Mouse (Mus musculus) lung, postnatal 4 days (tissue): ENCODE measurements around the gene Mul1.
"Not testable (repeated sequence)": the region's sequence is repeated elsewhere in the genome, so short reads cannot be mapped to it uniquely, and the experiment has no call there.

Source experiments
- DNase-seq, 2 experiments: peaks; one replicate each; pipeline ENCODE4 v3.0.0; 2021

Mul1 gene

DNA sequence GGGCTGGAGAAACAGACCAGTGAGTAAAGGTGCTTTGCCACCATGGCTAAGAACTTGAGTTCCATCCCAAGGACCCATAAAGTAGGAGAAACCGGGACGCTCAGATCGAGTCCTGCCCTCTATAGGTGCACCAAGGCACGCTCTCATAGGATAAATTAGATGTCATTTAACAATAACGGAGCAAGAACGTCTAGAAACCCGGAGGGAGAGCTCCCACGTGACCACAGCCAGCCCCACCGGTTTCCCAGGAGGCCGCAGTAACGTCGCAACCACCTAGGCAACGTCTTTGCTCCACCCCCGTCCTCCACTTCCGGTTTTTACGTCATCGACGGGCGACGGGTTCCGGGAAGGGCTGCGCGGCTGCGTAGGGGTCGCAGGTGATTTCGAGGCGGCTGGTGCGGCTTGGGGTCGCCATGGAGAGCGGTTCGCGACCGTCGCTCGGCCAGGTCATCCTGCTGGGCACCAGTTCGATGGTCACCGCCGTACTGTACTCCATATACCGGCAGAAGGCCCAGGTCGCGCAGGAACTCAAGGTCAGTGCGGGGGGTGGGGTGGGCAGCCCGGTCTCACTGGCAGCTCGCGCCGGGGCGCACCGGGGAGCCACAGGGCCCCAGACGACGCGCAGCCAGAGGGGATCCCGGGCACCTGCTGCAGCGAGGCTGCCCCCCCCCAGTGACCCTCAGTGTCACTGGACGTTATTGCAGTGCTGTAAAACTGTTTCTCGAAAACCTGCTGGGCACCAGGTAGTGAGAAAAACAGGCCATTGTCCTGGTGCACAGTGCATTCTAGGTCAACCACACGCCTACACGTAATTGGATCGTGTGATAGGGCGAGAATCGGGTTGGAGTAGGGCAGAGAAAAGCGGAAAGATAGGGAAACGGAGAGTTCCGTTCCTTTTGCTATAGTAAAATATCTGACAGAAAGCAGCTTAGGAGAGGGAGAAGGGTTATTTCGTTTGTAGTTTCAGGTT, at the start of gene Mul1:
Gene Mul1, plus strand, starts transcription at position 325 of the 970 bp plus-strand sequence.
- DNase-seq = peak; percentile 96 to 97

DNA sequence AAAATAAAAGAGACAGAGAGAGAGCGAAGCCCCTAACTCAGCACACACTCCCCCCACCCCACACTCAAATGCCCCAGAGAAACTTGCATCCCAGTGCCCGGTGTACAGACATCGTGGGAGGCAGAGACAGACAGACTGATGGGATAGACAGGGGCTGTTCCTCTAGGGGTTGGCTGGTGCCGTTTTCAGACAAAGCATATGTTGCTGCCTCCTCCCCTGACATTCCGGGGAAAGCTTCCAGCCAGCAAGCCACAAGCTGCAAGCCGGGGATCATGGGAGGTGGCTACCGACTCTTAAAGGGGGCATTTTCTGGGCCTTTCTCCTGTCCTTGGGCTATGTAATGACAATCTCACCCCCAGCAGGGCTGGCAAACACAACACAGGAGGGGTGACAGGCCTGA, 40.8 kb upstream of the Mul1 start:
- no peak for DNase-seq

DNA sequence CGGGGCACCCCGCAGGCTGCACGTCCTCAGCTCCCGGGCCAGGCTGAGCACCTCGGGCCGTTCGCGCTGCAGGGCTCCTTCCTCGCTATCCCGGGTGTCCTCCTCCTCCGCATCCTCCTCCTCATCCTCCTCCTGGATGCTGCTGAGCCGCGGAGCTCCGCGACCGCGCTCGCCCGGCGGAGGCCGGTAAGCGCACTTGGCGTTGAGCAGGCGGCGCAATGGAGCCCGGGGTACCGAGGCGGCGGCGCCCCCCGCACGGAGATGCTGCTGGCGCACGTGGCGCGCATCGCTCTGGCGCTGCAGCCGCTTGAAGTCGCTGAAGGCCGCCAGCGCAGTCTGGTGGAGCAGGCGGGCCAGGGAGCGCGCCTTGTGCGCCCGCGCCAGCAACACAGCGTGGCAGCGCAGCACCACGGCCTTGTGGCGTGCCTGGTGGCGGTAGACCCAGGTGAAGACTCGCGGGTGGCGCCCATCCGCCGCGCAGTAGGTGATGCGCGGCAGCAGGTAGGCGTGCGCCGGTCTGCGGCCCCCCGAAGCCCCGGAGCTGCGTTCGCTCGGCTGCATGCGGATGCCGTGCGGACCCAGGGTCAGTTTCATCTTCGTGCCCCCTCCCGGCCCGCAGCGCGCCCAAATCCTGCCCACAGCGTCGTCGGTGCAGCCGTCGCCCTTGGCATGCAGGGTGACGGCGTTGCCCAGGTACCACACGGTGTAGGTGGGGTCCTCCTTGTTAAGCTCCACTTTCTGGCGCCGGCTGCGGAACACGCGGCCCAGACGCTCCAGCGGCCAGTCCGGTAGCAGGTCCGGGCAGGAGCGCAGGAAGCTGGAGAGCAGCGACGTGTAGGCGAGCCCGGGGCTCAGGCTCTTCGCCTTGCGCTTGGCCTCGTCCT, 39.1 kb upstream of the Mul1 start:
- no peak for DNase-seq

DNA sequence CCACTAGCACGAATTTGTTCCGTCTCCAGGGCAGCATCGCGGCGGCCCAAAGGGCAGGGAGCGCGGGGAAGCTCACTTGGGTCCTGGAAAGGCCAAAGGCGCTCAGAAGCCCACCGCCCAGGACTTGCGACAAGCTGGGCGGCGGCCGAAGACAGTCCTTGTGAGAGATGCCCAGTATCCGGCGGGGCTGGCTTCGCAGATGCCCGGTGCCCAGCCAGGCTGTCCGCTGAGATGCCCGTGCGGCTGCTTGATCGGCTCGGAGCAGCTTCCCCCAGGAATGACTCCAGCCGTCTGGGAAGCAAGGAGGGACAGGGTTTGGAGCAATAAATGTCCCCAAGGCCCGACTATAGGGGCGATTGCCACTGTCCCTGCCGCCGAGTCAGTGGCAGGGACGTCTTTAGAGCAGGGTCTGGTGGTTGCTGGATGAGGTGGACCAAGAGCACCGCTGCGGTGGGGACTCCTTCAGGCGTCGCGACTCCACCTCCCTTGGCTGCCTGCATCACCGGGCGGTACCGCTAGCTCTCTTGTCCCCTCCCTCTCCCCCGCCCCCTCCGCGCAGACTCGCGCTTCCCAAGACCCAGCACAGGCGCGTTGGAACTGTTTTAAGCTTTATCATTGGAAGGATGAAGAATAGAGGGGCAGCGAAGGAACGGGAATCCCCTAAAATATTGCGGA, 38.4 kb upstream of the Mul1 start, which contains the start of gene Fam43b:
Gene Fam43b, minus strand, starts transcription at position 558 of the 675 bp plus-strand sequence.
- peak in 1 of 2 experiments; percentile 28 for DNase-seq

DNA sequence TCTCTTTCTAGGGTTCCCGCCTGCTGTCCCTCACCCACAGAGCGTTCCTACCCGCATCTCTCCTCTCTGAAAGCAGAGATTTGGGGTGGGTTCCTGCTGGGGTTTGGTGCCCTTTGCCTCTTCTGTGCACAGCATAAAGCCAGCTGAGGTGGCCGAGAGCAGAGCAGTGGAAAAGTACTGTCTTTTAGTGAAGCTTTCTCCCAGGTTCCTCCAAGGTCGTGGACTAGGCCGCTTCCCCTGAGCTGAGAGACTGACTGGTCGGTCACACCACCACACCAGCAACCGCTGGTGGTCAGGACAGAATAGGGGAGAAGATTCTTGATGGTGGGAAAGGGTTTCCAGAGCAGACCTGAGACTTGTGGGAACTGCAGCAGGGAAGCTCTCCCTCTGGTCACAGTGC, 37.8 kb upstream of the Mul1 start:
- DNase-seq = no peak

DNA sequence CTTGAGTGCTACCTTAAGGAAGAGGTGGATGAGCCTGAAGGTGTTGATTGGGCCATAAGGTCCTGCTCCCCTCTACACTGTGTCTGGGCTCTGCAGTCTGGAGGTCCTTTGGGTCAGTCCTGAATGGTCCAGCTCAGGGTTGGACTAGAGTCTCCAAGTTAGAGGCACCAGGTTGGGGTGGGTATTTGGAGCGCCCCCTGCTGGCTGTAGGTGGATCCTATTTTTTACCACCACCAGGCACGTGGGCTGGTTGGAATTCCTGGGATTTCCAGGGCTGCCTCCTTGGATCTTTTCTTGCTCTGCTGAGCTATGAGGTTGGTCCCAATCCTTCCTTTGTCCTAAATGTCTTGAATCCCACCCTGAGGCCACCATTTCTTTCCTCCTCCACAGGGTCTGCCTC, 29.7 kb upstream of the Mul1 start:
- DNase-seq = peak in 1 of 2 experiments; percentile 46

DNA sequence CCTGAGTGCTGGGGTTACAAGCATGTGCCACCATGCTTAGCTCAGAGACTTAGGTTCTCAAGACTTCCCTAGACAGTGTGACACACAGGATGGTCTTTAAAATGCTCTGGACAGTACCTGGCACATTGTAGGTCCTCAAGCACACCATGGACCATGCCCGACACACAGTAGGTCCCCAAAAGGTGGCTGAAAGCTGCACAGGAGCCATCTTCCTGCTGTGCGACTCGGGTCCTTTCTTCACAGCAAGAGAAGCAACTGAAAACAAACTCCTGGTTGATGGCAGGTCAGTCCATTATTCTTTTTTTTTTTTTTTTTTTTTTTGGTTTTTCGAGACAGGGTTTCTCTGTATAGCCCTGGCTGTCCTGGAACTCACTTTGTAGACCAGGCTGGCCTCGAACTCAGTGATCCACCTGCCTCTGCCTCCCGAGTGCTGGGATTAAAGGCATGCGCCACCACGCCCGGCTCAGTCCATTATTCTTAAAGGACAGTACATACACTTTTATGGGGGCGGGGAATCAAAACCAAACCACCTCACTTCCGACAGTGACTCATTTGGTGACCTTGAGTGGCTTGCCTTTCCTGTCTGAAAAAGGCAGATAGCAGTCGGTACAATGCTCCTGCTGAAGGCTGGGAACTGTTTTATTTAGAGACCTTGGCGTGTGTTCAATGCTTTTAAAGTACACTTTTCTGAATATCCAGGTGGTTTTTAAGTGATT, 26.8 kb upstream of the Mul1 start:
- no peak for DNase-seq

DNA sequence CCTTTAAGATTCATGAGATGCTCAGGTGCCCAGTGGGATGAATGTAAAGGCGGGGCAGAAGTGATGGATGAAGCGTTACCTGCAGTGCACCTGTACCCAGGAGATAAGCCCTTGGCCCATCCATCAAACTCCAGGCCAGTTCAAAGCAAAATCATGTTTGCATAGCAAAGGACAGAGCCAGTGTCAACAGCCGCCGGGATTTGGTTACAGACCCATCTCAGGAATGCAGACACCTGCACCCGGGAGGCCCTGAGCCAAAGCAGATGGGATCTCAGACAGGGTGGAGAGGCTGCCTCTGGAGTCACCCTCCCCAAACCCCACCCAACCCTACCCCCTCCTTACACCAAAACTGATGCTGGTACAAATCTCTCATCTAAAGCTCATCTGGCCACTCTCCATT, 23.5 kb upstream of the Mul1 start:
- DNase-seq = no peak

DNA sequence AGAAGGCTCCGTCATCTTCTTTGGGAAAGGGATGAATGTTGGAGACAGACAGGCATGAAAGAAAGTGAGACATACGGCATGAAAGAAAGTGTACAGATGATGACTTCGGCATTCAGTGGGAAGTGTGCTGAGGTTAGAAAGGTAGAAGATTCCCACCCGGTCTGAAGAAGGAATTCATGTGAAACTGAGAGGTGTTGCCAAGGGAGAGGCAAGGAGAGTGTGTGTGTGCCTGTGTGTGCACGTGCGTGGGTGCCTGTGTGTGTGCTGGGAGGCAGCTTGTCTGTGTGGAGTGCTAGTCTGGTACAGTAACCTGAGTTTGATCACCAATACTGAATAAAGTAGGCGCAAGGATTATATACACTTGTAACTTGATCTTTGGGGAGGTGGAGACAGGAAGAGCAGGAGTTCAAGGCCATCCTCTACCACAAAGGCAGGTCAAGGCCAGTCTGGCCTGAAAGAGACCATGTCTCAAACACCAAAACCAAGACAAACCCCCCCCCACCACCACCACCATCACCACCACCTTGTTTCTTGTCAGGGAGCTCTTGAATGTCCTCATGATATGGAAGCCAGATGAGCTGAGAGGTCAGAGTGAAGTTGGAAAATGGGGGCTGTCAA, 22.9 kb upstream of the Mul1 start:
- no peak for DNase-seq

DNA sequence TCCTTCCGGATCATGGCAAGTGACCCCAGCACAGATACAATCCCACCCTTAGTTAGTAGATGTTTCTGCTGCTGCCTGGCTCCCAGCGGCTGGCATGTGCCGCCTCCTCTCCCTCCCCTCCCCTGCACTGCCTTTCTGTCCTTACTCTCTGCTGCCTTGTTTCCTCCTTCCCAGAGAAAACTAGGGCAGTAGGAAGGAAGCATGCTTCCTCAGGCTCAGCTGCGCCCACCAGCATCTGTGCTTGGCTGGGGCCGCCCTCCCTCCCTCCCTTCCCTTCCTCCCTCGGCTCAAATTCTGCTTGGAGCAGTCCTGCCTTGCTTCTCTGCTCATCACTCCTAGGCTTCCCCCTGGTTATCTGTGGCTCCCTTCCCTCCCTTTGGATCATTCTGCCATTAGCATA, 19.7 kb upstream of the Mul1 start:
- peak in 1 of 2 experiments; percentile 22 for DNase-seq

DNA sequence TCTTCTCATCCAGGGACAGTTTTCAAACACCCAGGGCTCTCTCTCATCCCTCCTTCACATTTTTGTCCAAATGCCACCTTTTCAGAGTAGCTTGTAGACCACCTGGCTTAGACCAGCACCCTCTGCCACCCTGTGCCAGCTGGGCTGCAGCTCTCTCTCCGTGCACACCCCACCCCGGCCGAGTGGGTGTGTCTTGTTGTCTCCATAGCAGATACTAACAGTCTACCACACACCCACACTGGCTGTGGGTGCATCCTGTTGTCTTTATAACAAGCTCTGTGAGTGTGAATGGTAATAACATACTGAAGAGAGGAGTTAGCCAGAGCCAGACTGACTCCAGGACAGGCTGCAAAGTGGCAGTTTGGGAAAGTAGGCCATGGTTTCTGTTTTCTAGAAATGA, 18.5 kb upstream of the Mul1 start:
- DNase-seq = no peak

DNA sequence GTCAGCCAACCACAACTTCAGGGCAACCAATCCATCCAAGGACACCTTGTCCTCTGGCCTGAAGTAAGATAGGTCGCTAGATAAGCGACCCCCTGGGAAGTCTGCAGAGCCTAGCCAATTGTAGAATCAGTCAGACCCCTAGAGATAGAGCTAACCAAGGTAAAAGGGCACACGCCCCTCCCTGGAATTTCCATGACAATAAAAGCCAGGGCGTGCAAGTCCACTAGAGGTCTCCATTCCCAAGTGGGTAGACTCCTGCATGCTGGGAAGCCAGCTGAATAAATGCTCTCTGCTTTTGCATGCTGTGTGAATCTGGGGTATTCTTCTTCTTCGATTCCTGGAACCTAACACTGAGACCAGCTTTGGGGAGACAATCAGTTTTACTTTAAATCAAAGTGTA, 18.1 kb upstream of the Mul1 start:
- no peak for DNase-seq

DNA sequence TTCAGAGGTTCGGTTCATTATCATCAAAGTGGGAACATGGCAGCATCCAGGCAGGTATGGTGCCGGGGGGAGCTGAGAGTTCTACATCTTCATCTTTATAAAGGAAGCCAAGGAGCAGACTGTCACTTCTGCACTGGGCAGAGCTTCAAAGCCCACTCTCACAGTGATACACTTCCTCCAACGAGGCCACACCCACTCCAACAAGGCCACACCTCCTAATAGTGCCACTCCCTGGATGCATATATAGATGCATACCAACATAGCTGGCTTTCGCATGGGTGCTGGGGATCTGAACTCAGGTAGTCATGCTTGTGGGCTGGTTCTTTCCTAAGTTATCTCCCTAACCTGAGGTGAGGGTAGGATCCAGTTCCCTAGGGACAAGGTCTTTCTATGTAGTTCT, 16.6 kb upstream of the Mul1 start:
- DNase-seq = no peak

DNA sequence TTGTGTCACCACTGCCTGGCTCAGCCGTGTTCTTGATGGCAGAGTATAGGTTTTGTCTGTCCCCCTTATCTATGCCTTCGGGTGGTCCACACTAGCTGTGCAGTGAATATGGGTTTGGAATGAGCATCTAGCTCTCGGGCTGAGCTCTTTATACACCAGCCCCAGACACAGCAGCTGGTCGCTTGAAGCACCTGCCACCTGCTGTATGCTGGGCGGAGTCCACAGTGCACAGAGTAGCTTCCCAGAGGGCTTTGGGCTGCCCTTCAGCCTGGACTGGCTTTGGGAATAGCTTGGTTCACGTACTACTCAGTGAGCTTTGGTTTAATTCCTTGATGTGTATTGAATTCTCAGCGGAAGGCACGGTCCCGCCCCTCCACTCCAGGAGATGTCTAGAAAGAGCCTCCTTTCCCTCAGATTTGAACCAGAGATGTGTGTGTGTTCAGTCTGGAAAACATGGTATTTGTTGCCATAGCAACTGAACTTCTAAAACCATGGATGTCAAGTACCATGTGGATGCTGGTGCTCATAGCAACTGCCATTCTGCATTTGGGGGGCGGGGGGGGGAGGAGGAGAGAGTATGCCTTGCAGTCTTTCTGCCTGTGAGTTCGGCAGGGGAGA, 16.0 kb upstream of the Mul1 start:
- DNase-seq = no peak

DNA sequence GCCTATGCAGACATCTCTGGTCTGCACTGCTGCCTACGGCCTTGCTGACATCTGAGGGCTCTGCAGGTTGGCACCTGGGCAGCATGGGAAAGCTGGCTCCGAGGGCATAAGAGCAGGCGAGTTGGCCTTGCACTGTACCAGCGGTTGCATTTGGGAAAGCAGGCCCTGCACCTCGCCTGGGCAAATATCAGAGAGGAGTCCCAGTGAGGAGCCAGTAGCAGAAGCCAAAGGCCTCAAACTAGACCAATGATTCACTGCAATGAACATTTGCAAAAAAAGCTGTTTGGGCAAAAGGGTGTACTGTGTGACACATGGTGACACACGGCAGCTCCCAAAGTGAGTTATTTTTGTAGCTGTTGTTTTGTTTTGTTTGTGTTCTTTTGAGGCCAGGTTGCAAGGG, 9.4 kb upstream of the Mul1 start:
- no peak for DNase-seq

DNA sequence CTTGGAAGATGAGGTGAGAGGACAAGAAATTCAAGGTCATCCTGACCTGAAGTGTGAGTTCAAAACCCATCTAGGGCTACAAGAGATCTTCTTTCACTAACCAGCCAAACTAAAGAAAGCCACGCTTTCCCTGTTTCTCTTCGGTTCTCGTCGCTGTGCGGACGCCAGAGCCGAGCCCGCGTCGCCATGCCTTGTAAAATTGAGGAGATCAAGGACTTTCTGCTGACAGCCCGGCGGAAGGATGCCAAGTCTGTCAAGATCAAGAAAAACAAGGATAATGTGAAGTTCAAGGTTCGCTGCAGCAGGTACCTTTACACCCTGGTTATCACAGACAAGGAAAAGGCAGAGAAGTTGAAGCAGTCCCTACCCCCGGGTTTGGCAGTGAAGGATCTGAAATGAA, 8.9 kb upstream of the Mul1 start:
- not testable (repeated sequence) for DNase-seq

DNA sequence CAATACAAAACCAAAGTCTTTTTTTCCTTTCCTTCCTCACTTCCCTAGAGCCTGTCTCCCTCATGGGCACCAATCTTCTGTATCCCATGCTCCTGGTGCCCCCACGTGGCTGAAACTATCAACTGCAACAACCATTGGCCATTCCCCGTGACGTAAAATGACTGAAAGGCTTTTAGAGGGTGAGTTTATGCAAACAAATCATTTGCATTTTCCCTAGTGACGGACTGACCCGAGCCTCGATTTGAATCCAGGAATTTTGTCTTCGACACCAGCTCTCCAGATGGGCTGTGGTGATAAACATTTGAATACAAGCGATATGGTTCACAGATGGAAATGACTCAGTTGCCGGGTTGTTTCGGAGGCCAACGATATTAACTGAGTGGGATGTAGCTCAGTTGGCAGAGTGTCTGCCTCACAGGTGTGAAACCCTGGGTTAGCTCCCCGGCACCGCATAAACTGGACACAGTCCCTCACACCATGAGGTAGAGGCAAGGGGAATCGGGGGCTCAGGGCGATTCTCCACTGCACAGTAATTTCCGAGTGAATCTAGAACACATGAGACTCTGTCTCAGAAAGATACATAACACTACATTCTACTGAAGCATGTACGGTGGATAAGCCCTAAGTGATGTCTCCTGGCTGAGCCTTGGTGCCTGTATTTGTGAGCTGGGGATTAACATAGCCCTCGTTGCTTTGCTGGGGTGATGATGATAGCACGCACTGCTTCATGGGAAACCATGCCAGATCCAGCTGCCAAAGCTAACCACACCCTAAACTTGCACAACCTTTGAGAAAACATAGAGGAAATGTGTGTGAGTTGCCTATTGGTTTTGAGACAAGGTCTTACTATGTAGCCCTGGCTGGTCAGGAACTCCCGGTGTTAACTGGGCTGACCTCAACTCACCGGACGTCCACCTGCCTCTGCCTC, 7.4 kb upstream of the Mul1 start:
- DNase-seq = peak; percentile 83 to 89

DNA sequence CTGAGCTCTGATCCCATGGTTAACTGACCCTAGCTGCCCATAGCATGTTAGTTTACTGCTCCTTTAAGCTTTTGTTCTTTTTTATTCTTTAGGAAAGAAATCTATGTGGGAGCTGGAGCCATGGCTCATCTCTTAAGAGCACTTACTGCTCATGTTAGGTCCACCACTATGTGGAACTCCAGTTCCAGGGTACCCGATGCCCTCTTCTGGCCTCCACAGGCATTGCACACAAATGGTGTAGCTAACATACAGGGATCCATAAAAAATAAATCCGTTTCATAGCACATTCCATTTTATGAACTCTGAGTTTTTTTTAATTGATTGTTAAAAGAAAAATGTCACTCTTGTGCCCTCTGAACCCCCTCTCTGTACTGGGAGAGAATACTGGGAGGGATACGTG, 4.7 kb upstream of the Mul1 start:
- peak; percentile 53 to 59 for DNase-seq

DNA sequence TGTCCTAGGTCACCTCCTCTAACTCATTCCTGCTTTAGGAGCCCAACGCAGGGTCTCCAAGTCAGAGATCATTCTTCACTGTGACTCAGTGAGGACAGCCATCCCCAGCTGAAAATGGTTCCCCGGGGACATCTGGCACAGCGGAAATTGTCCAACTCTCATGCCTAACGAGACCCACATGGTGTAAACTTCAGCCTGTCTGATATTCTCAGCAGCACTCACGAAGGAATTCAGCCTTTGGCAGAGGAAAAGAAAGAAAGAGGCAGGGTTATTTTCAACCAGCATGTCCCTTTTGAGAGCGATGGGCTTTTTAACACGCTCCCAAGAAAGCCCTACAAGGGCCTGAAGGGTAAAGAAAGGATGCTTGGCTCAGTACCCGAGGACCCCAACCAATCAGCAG, 3.1 kb upstream of the Mul1 start:
- DNase-seq = peak; percentile 52 to 75

DNA sequence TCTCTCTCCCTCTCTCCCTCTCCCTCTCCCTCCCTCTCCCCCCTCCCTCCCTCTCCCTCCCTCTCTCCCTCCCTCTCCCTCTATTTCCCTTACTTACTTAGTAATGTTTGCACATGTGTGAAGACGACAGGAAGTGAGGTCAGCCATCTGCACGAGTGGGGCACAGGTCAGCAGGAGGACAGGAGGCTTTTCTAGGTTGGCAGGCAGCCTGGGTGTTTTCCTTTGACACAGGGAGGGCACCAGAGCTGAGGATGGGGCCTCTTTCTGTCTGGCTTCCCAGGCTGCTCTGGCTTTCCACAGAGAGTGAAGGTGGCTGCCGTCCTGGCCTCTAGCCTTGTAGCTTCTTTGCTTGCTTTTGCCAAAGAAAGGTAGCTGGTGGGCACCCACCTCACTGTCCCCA, 5.6 kb downstream of the Mul1 start:
- no peak for DNase-seq
